Mouse (Mus musculus): ENCODE data around the gene Mrps18b. TPM values are rescaled to one million over a fixed set of nuclear protein-coding genes. Genes with fewer than 3 reads are reported as not detected.

Gene Mrps18b
- total RNA-seq, 2 experiments from 2014 or later, result 36.3 to 43.0 TPM

GRCm38 (mm10) chr17:35927471-35927870, 11.3 kb upstream of the Mrps18b start:
- no peak overlapping the region for H3K4me3 ChIP-seq
- H3K27ac ChIP-seq, result no peak overlapping the region
- TF ChIP-seq CTCF (conservative IDR thresholded peaks at IDR 0.05), result no peak

GRCm38 (mm10) chr17:35923281-35923680, 7.1 kb upstream of the Mrps18b start:
- H3K27ac ChIP-seq, result peak overlapping the region; percentile 51; the same call in 1 of the 2 replicates
- peak in 1 of 2 experiments; percentile 10 for DNase-seq (ENCODE audit: low spot score in 2 of 2)
- no peak overlapping the region for H3K4me3 ChIP-seq
- no peak for TF ChIP-seq CTCF (conservative IDR thresholded peaks at IDR 0.05)

More at GRCm38 (mm10) chr17:35927471-35927870, 11.3 kb upstream of the Mrps18b start:
- no peak for DNase-seq (ENCODE audit: low spot score in 2 of 2)

- no peak overlapping the region for H3K4me3 ChIP-seq
- H3K27ac ChIP-seq, result peak overlapping the region; percentile 51
- TF ChIP-seq CTCF (conservative IDR thresholded peaks at IDR 0.05), result no peak
- peak in 1 of 2 experiments; percentile 9 for DNase-seq (ENCODE audit: low spot score in 2 of 2)
Observed at GRCm38 (mm10) chr17:35922566-35922965, 6.4 kb upstream of the Mrps18b start.

- H3K27ac ChIP-seq, result peak overlapping the region; percentile 100
- H3K4me3 ChIP-seq, result no peak overlapping the region
- no peak for TF ChIP-seq CTCF (conservative IDR thresholded peaks at IDR 0.05)
- DNase-seq (ENCODE audit: low spot score in 2 of 2), result peak in 1 of 2 experiments; percentile 8
Observed at GRCm38 (mm10) chr17:35921710-35922109, 5.5 kb upstream of the Mrps18b start.

GRCm38 (mm10) chr17:35920862-35921562, 4.8 kb upstream of the Mrps18b start:
- peak; percentile 83 for TF ChIP-seq CTCF (conservative IDR thresholded peaks at IDR 0.05)
- peak in 1 of 2 experiments; percentile 57 for DNase-seq (ENCODE audit: low spot score in 2 of 2)
- H3K27ac ChIP-seq, result peak overlapping the region; percentile 100
- no peak overlapping the region for H3K4me3 ChIP-seq

- no peak for TF ChIP-seq CTCF (conservative IDR thresholded peaks at IDR 0.05)
- Histone ChIP-seq H3K4me3 (peak overlapping the region; percentile 89; the same call in 1 of the 2 replicates), H3K27ac (peak overlapping the region; percentile 100)
- no peak for DNase-seq (ENCODE audit: low spot score in 2 of 2)
Observed at GRCm38 (mm10) chr17:35920384-35920783, 4.2 kb upstream of the Mrps18b start.

GRCm38 (mm10) chr17:35919864-35920301, 3.7 kb upstream of the Mrps18b start:
- no peak for DNase-seq (ENCODE audit: low spot score in 2 of 2)
- no peak for TF ChIP-seq CTCF (conservative IDR thresholded peaks at IDR 0.05)
- Histone ChIP-seq H3K4me3 (peak overlapping the region; percentile 89), H3K27ac (peak overlapping the region; percentile 100)

- DNase-seq (ENCODE audit: low spot score in 2 of 2), result peak; percentile 92 to 98
- Histone ChIP-seq H3K4me3 (peak overlapping the region; percentile 89), H3K27ac (peak overlapping the region; percentile 100)
- no peak for TF ChIP-seq CTCF (conservative IDR thresholded peaks at IDR 0.05)
Observed at GRCm38 (mm10) chr17:35919060-35919715, 3.0 kb upstream of the Mrps18b start.

GRCm38 (mm10) chr17:35918276-35919059, 2.3 kb upstream of the Mrps18b start:
- H3K4me3 ChIP-seq, result peak overlapping the region; percentile 89
- no peak for TF ChIP-seq CTCF (conservative IDR thresholded peaks at IDR 0.05)
- DNase-seq (ENCODE audit: low spot score in 2 of 2), result no peak
- peak overlapping the region; percentile 100 for H3K27ac ChIP-seq

GRCm38 (mm10) chr17:35917463-35918251, 1.5 kb upstream of the Mrps18b start:
- Histone ChIP-seq H3K27ac (peak overlapping the region; percentile 100), H3K4me3 (peak overlapping the region; percentile 89)
- peak; percentile 45 to 78 for DNase-seq (ENCODE audit: low spot score in 2 of 2)
- TF ChIP-seq CTCF (conservative IDR thresholded peaks at IDR 0.05), result no peak

- H3K4me3 ChIP-seq, result peak overlapping the region; percentile 89
- DNase-seq (ENCODE audit: low spot score in 2 of 2), result no peak
- no peak for TF ChIP-seq CTCF (conservative IDR thresholded peaks at IDR 0.05)
- peak overlapping the region; percentile 100 for H3K27ac ChIP-seq
Observed at GRCm38 (mm10) chr17:35917143-35917462, 914 bp upstream of the Mrps18b start.
